ENCODE assay signal across 27 mouse cellular contexts in genomic region chr10:80207201-80207600, GRCm38 (mm10). TPM values are rescaled to one million over a fixed set of nuclear protein-coding genes. Genes with fewer than 3 reads are reported as not detected.
DNase-seq lines count a peak whose midpoint lies in the region; ATAC-seq and TF ChIP-seq lines count a peak whose summit lies in the region.
"Had no signal": no experiment of that assay in that cellular context is flagged by ENCODE, and none has a peak within 500 bp of the region (broad histone marks: within the 10 kb centered on the region; RNA-seq: fewer than 3 reads in every experiment).

No protein-coding gene starts in this region.

- peaks cover 4% of the 10 kb centered on the region for H3K27me3 ChIP-seq in forebrain, embryonic 12.5 days
- H3K27me3 ChIP-seq in forebrain, embryonic 13.5 days = no peaks in the 10 kb centered on the region
- no peaks in the 10 kb centered on the region for H3K27me3 ChIP-seq in hindbrain, embryonic 14.5 days (ENCODE audit: control insufficient read depth, insufficient read depth, low read length)
- H3K27me3 ChIP-seq in hindbrain, embryonic 12.5 days = peaks cover 3% of the 10 kb centered on the region; the same call in 1 of the 2 replicates
- no peaks in the 10 kb centered on the region for H3K27me3 ChIP-seq in midbrain, embryonic 11.5 days (ENCODE audit: control insufficient read depth, insufficient read depth, low read length)
- no peaks in the 10 kb centered on the region for H3K27me3 ChIP-seq in midbrain, postnatal 0 days (ENCODE audit: insufficient read depth, low read length)
- H3K27me3 ChIP-seq in midbrain, embryonic 15.5 days (replicated peaks) = no peaks in the 10 kb centered on the region

- DNase-seq in hindbrain, embryonic 14.5 days (ENCODE audit: low spot score) = no peak
- peak; percentile 92 for DNase-seq in midbrain, embryonic 11.5 days (ENCODE audit: low spot score, missing footprints)
- DNase-seq in midbrain, postnatal 0 days (ENCODE audit: low spot score) = no peak
- no peak for DNase-seq in spleen, postnatal 36 days (ENCODE audit: low spot score in 2 of 2)
- DNase-seq: adrenal gland, postnatal 10 days; adrenal gland, postnatal 36 days; B cell, adult 2 months; cerebellum, adult 18-20 months; cerebellum, adult 9-10 months; cerebellum, postnatal 14 days; forebrain, postnatal 0 days; gastrocnemius, adult 2 months; gastrocnemius, postnatal 14 days; heart, adult 18-20 months; heart, postnatal 14 days; heart, postnatal 4 days had no signal

- TF ChIP-seq CTCF in midbrain, postnatal 0 days (IDR thresholded peaks at IDR 0.05) = no peak

- no peak overlapping the region for H3K27ac ChIP-seq in forebrain, embryonic 12.5 days
- H3K27ac ChIP-seq in forebrain, embryonic 13.5 days = no peak overlapping the region
- H3K27ac ChIP-seq in hindbrain, embryonic 14.5 days = 0 out of 2 replicates have a peak overlapping the region, but pooled peaks have one; percentile 62
- H3K27ac ChIP-seq in hindbrain, embryonic 12.5 days = no peak overlapping the region
- peak overlapping the region; percentile 75 for H3K27ac ChIP-seq in midbrain, embryonic 11.5 days (ENCODE audit: low read depth, low read length)
- no peak overlapping the region for H3K27ac ChIP-seq in midbrain, postnatal 0 days (ENCODE audit: low read depth, low read length)
- peak overlapping the region; percentile 88; the same call in 1 of the 2 replicates for H3K27ac ChIP-seq in midbrain, embryonic 15.5 days
- H3K27ac ChIP-seq: gastrocnemius, adult 2 months; heart, embryonic 13.5 days had no signal

- H3K4me1 ChIP-seq in forebrain, embryonic 12.5 days = peaks cover 37% of the 10 kb centered on the region
- H3K4me1 ChIP-seq in forebrain, embryonic 13.5 days = peaks cover 36% of the 10 kb centered on the region
- H3K4me1 ChIP-seq in hindbrain, embryonic 14.5 days (replicated peaks; ENCODE audit: control insufficient read depth, insufficient read depth, low read length) = peaks cover 27% of the 10 kb centered on the region
- H3K4me1 ChIP-seq in hindbrain, embryonic 12.5 days = peaks cover 33% of the 10 kb centered on the region
- peaks cover 34% of the 10 kb centered on the region for H3K4me1 ChIP-seq in midbrain, embryonic 11.5 days (ENCODE audit: control insufficient read depth, insufficient read depth, low read length)
- H3K4me1 ChIP-seq in midbrain, postnatal 0 days (ENCODE audit: insufficient read depth, low read length) = peaks cover 8% of the 10 kb centered on the region
- peaks cover 32% of the 10 kb centered on the region for H3K4me1 ChIP-seq in midbrain, embryonic 15.5 days

- no peaks in the 10 kb centered on the region for H3K36me3 ChIP-seq in forebrain, embryonic 12.5 days (replicated peaks)
- no peaks in the 10 kb centered on the region for H3K36me3 ChIP-seq in forebrain, embryonic 13.5 days (ENCODE audit: poor library complexity, severe bottlenecking)
- no peaks in the 10 kb centered on the region for H3K36me3 ChIP-seq in hindbrain, embryonic 14.5 days (replicated peaks; ENCODE audit: control insufficient read depth, insufficient read depth)
- H3K36me3 ChIP-seq in hindbrain, embryonic 12.5 days = no peaks in the 10 kb centered on the region
- no peaks in the 10 kb centered on the region for H3K36me3 ChIP-seq in midbrain, embryonic 11.5 days (ENCODE audit: control insufficient read depth, insufficient read depth, low read length)
- H3K36me3 ChIP-seq in midbrain, postnatal 0 days (ENCODE audit: insufficient read depth, low read length) = no peaks in the 10 kb centered on the region
- no peaks in the 10 kb centered on the region for H3K36me3 ChIP-seq in midbrain, embryonic 15.5 days (replicated peaks)
- H3K36me3 ChIP-seq: G1E; heart, embryonic 10.5 days; heart, embryonic 13.5 days had no signal

- peak overlapping the region; percentile 17; the same call in 1 of the 2 replicates for H3K9ac ChIP-seq in forebrain, embryonic 12.5 days
- no peak overlapping the region for H3K9ac ChIP-seq in forebrain, embryonic 13.5 days
- H3K9ac ChIP-seq in hindbrain, embryonic 14.5 days = no peak overlapping the region
- H3K9ac ChIP-seq in hindbrain, embryonic 12.5 days = no peak overlapping the region
- peak overlapping the region; percentile 29; the same call in 1 of the 2 replicates for H3K9ac ChIP-seq in midbrain, embryonic 11.5 days (ENCODE audit: low read length)
- H3K9ac ChIP-seq in midbrain, postnatal 0 days (replicated peaks; ENCODE audit: low read length, poor library complexity, severe bottlenecking) = no peak overlapping the region
- H3K9ac ChIP-seq in midbrain, embryonic 15.5 days = no peak overlapping the region
- H3K9ac ChIP-seq: forebrain, postnatal 0 days; heart, embryonic 13.5 days had no signal

- ATAC-seq in forebrain, embryonic 12.5 days (ENCODE audit: low FRiP score) = no peak
- no peak for ATAC-seq in forebrain, embryonic 13.5 days
- ATAC-seq in hindbrain, embryonic 14.5 days (ENCODE audit: low FRiP score) = no peak
- no peak for ATAC-seq in hindbrain, embryonic 12.5 days (ENCODE audit: low FRiP score)
- no peak for ATAC-seq in midbrain, embryonic 11.5 days (ENCODE audit: low FRiP score)
- ATAC-seq in midbrain, postnatal 0 days (ENCODE audit: low FRiP score) = no peak
- ATAC-seq in midbrain, embryonic 15.5 days (replicated peaks) = no peak
- ATAC-seq: forebrain, postnatal 0 days; hindbrain, embryonic 16.5 days; inflammation-experienced regulatory T-cells, adult 6 months; intestine, embryonic 16.5 days; Patski had no signal

- H3K9me3 ChIP-seq in forebrain, embryonic 12.5 days = no peaks in the 10 kb centered on the region
- no peaks in the 10 kb centered on the region for H3K9me3 ChIP-seq in forebrain, embryonic 13.5 days (replicated peaks)
- no peaks in the 10 kb centered on the region for H3K9me3 ChIP-seq in hindbrain, embryonic 14.5 days (ENCODE audit: control insufficient read depth, low read length)
- no peaks in the 10 kb centered on the region for H3K9me3 ChIP-seq in hindbrain, embryonic 12.5 days (replicated peaks)
- no peaks in the 10 kb centered on the region for H3K9me3 ChIP-seq in midbrain, embryonic 11.5 days (ENCODE audit: control insufficient read depth, low read length)
- no peaks in the 10 kb centered on the region for H3K9me3 ChIP-seq in midbrain, postnatal 0 days (ENCODE audit: low read length)
- H3K9me3 ChIP-seq in midbrain, embryonic 15.5 days = no peaks in the 10 kb centered on the region
- H3K9me3 ChIP-seq: G1E; heart, embryonic 10.5 days; heart, embryonic 13.5 days had no signal

- H3K4me3 ChIP-seq in forebrain, embryonic 12.5 days (replicated peaks) = no peak overlapping the region
- H3K4me3 ChIP-seq in forebrain, embryonic 13.5 days = no peak overlapping the region
- H3K4me3 ChIP-seq in hindbrain, embryonic 14.5 days (replicated peaks; ENCODE audit: low read length) = no peak overlapping the region
- H3K4me3 ChIP-seq in hindbrain, embryonic 12.5 days = no peak overlapping the region
- no peak overlapping the region for H3K4me3 ChIP-seq in midbrain, embryonic 11.5 days (ENCODE audit: low read depth, low read length)
- H3K4me3 ChIP-seq in midbrain, postnatal 0 days (ENCODE audit: low read depth, low read length) = no peak overlapping the region
- no peak overlapping the region for H3K4me3 ChIP-seq in midbrain, embryonic 15.5 days
- H3K4me3 ChIP-seq: gastrocnemius, adult 2 months; heart, embryonic 10.5 days; heart, embryonic 13.5 days had no signal

- WGBS in forebrain, embryonic 12.5 days = 55% methylated on average over 1 of the region's 1 CpGs
- WGBS in forebrain, embryonic 13.5 days = 77% methylated on average over 1 of the region's 1 CpGs
- WGBS in hindbrain, embryonic 14.5 days = 36% methylated on average over 1 of the region's 1 CpGs
- 27% methylated on average over 1 of the region's 1 CpGs for WGBS in hindbrain, embryonic 12.5 days
- 41% methylated on average over 1 of the region's 1 CpGs for WGBS in midbrain, embryonic 11.5 days
- WGBS in midbrain, postnatal 0 days = 54% methylated on average over 1 of the region's 1 CpGs
- WGBS in midbrain, embryonic 15.5 days = 37% methylated on average over 1 of the region's 1 CpGs

- H3K4me2 ChIP-seq in forebrain, embryonic 12.5 days = no peak overlapping the region
- H3K4me2 ChIP-seq in forebrain, embryonic 13.5 days = no peak overlapping the region
- no peak overlapping the region for H3K4me2 ChIP-seq in hindbrain, embryonic 14.5 days (replicated peaks)
- no peak overlapping the region for H3K4me2 ChIP-seq in hindbrain, embryonic 12.5 days (replicated peaks)
- peak overlapping the region; percentile 40; the same call in 1 of the 2 replicates for H3K4me2 ChIP-seq in midbrain, embryonic 11.5 days
- no peak overlapping the region for H3K4me2 ChIP-seq in midbrain, postnatal 0 days (ENCODE audit: low read depth, low read length, poor library complexity, severe bottlenecking)
- no peak overlapping the region for H3K4me2 ChIP-seq in midbrain, embryonic 15.5 days
- H3K4me2 ChIP-seq: heart, embryonic 13.5 days had no signal

RNA-seq across cellular contexts. Expression of gene Mum1, which starts 19.0 kb away (rescaled TPM):
- 55.5 and 58.4 TPM in 2 replicates for polyA plus RNA-seq in forebrain, embryonic 12.5 days (2016; fragmentation: Nextera tagmentation; extraction: Ambion mirVana)
- 62.1 and 64.7 TPM in 2 replicates for polyA plus RNA-seq in forebrain, embryonic 13.5 days (2015; fragmentation: Nextera tagmentation; extraction: Ambion mirVana)
- 29.0 and 32.9 TPM in 2 replicates for polyA plus RNA-seq in hindbrain, embryonic 14.5 days (2014; fragmentation: Nextera tagmentation; extraction: Ambion mirVana)
- 50.0 and 58.8 TPM in 2 replicates for polyA plus RNA-seq in hindbrain, embryonic 12.5 days (2016; fragmentation: Nextera tagmentation; extraction: Ambion mirVana)
- 134 and 142 TPM in 2 replicates for polyA plus RNA-seq in midbrain, embryonic 11.5 days (2014; fragmentation: Nextera tagmentation; extraction: Ambion mirVana)
- 45.1 and 60.9 TPM in 2 replicates for total RNA-seq in midbrain, postnatal 0 days (2014; rRNA removed)
- polyA plus RNA-seq in midbrain, postnatal 0 days (2015; fragmentation: Nextera tagmentation; extraction: Ambion mirVana) = 42.4 and 49.6 TPM in 2 replicates
- 56.4 and 59.5 TPM in 2 replicates for polyA plus RNA-seq in midbrain, embryonic 15.5 days (2015; fragmentation: Nextera tagmentation; extraction: Ambion mirVana)

RNA-seq across cellular contexts. Expression of gene Efna2, which starts 27.9 kb away (rescaled TPM):
- polyA plus RNA-seq in forebrain, embryonic 12.5 days (2016; fragmentation: Nextera tagmentation; extraction: Ambion mirVana) = 36.4 and 48.9 TPM in 2 replicates
- 17.7 and 19.5 TPM in 2 replicates for polyA plus RNA-seq in forebrain, embryonic 13.5 days (2015; fragmentation: Nextera tagmentation; extraction: Ambion mirVana)
- 25.9 and 26.2 TPM in 2 replicates for polyA plus RNA-seq in hindbrain, embryonic 14.5 days (2014; fragmentation: Nextera tagmentation; extraction: Ambion mirVana)
- polyA plus RNA-seq in hindbrain, embryonic 12.5 days (2016; fragmentation: Nextera tagmentation; extraction: Ambion mirVana) = 49.3 and 50.5 TPM in 2 replicates
- 78.1 and 91.7 TPM in 2 replicates for polyA plus RNA-seq in midbrain, embryonic 11.5 days (2014; fragmentation: Nextera tagmentation; extraction: Ambion mirVana)
- 45.1 and 51.1 TPM in 2 replicates for total RNA-seq in midbrain, postnatal 0 days (2014; rRNA removed)
- polyA plus RNA-seq in midbrain, postnatal 0 days (2015; fragmentation: Nextera tagmentation; extraction: Ambion mirVana) = 52.1 and 58.4 TPM in 2 replicates
- 53.4 and 54.6 TPM in 2 replicates for polyA plus RNA-seq in midbrain, embryonic 15.5 days (2015; fragmentation: Nextera tagmentation; extraction: Ambion mirVana)
- total RNA-seq: G1E had no signal
- polyA plus RNA-seq: inflammation-experienced regulatory T-cells, adult 6 months had no signal

RNA-seq across cellular contexts. Expression of gene 1600002K03Rik, which starts 34.5 kb away (rescaled TPM):
- 11.1 and 11.6 TPM in 2 replicates for polyA plus RNA-seq in forebrain, embryonic 12.5 days (2016; fragmentation: Nextera tagmentation; extraction: Ambion mirVana)
- polyA plus RNA-seq in forebrain, embryonic 13.5 days (2015; fragmentation: Nextera tagmentation; extraction: Ambion mirVana) = 12.2 and 12.6 TPM in 2 replicates
- polyA plus RNA-seq in hindbrain, embryonic 14.5 days (2014; fragmentation: Nextera tagmentation; extraction: Ambion mirVana) = 7.0 and 7.7 TPM in 2 replicates
- 12.0 and 13.3 TPM in 2 replicates for polyA plus RNA-seq in hindbrain, embryonic 12.5 days (2016; fragmentation: Nextera tagmentation; extraction: Ambion mirVana)
- 8.0 and 8.7 TPM in 2 replicates for polyA plus RNA-seq in midbrain, embryonic 11.5 days (2014; fragmentation: Nextera tagmentation; extraction: Ambion mirVana)
- total RNA-seq in midbrain, postnatal 0 days (2014; rRNA removed) = 2.3 and 2.8 TPM in 2 replicates
- 4.1 and 5.3 TPM in 2 replicates for polyA plus RNA-seq in midbrain, postnatal 0 days (2015; fragmentation: Nextera tagmentation; extraction: Ambion mirVana)
- 13.3 and 14.7 TPM in 2 replicates for polyA plus RNA-seq in midbrain, embryonic 15.5 days (2015; fragmentation: Nextera tagmentation; extraction: Ambion mirVana)

RNA-seq across cellular contexts. Expression of gene Cirbp, which starts 41.4 kb away (rescaled TPM):
- polyA plus RNA-seq in forebrain, embryonic 12.5 days (2016; fragmentation: Nextera tagmentation; extraction: Ambion mirVana) = 224 and 240 TPM in 2 replicates
- 274 and 308 TPM in 2 replicates for polyA plus RNA-seq in forebrain, embryonic 13.5 days (2015; fragmentation: Nextera tagmentation; extraction: Ambion mirVana)
- 203 and 252 TPM in 2 replicates for polyA plus RNA-seq in hindbrain, embryonic 14.5 days (2014; fragmentation: Nextera tagmentation; extraction: Ambion mirVana)
- 235 and 271 TPM in 2 replicates for polyA plus RNA-seq in hindbrain, embryonic 12.5 days (2016; fragmentation: Nextera tagmentation; extraction: Ambion mirVana)
- 81.5 and 87.1 TPM in 2 replicates for polyA plus RNA-seq in midbrain, embryonic 11.5 days (2014; fragmentation: Nextera tagmentation; extraction: Ambion mirVana)
- total RNA-seq in midbrain, postnatal 0 days (2014; rRNA removed) = 315 and 337 TPM in 2 replicates
- 760 and 829 TPM in 2 replicates for polyA plus RNA-seq in midbrain, postnatal 0 days (2015; fragmentation: Nextera tagmentation; extraction: Ambion mirVana)
- polyA plus RNA-seq in midbrain, embryonic 15.5 days (2015; fragmentation: Nextera tagmentation; extraction: Ambion mirVana) = 364 and 392 TPM in 2 replicates

RNA-seq across cellular contexts. Expression of gene Ndufs7, which starts 41.7 kb away (rescaled TPM):
- 201 and 216 TPM in 2 replicates for polyA plus RNA-seq in forebrain, embryonic 12.5 days (2016; fragmentation: Nextera tagmentation; extraction: Ambion mirVana)
- 267 and 274 TPM in 2 replicates for polyA plus RNA-seq in forebrain, embryonic 13.5 days (2015; fragmentation: Nextera tagmentation; extraction: Ambion mirVana)
- 303 and 341 TPM in 2 replicates for polyA plus RNA-seq in hindbrain, embryonic 14.5 days (2014; fragmentation: Nextera tagmentation; extraction: Ambion mirVana)
- polyA plus RNA-seq in hindbrain, embryonic 12.5 days (2016; fragmentation: Nextera tagmentation; extraction: Ambion mirVana) = 177 and 220 TPM in 2 replicates
- 209 and 229 TPM in 2 replicates for polyA plus RNA-seq in midbrain, embryonic 11.5 days (2014; fragmentation: Nextera tagmentation; extraction: Ambion mirVana)
- total RNA-seq in midbrain, postnatal 0 days (2014; rRNA removed) = 193 and 201 TPM in 2 replicates
- 358 and 388 TPM in 2 replicates for polyA plus RNA-seq in midbrain, postnatal 0 days (2015; fragmentation: Nextera tagmentation; extraction: Ambion mirVana)
- 290 and 305 TPM in 2 replicates for polyA plus RNA-seq in midbrain, embryonic 15.5 days (2015; fragmentation: Nextera tagmentation; extraction: Ambion mirVana)

Comparison
In these comparisons a context has a peak if more than half of its experiments do, and no peak if none do; other contexts are left out.
1. H3K27ac ChIP-seq: peak in hindbrain, embryonic 14.5 days (single experiment), midbrain, embryonic 11.5 days (single experiment) and midbrain, embryonic 15.5 days (single experiment); none in forebrain, embryonic 12.5 days (single experiment), forebrain, embryonic 13.5 days (single experiment), hindbrain, embryonic 12.5 days (single experiment) and midbrain, postnatal 0 days (single experiment).
2. H3K9ac ChIP-seq: peak in forebrain, embryonic 12.5 days (single experiment) and midbrain, embryonic 11.5 days (single experiment); none in forebrain, embryonic 13.5 days (single experiment), hindbrain, embryonic 14.5 days (single experiment), hindbrain, embryonic 12.5 days (single experiment), midbrain, postnatal 0 days (single experiment) and midbrain, embryonic 15.5 days (single experiment).